Mouse (Mus musculus): ENCODE measurements at regions not wholly inside any gene's neighbourhood (a gene's known extent, or its start where the extent isn't known, plus 50 kb on each side); places are given as distances from the start of the nearest gene placed in this dataset.
"Not testable (repeated sequence)": the region's sequence is repeated elsewhere in the genome, so short reads cannot be mapped to it uniquely, and the experiment has no call there.

DNA sequence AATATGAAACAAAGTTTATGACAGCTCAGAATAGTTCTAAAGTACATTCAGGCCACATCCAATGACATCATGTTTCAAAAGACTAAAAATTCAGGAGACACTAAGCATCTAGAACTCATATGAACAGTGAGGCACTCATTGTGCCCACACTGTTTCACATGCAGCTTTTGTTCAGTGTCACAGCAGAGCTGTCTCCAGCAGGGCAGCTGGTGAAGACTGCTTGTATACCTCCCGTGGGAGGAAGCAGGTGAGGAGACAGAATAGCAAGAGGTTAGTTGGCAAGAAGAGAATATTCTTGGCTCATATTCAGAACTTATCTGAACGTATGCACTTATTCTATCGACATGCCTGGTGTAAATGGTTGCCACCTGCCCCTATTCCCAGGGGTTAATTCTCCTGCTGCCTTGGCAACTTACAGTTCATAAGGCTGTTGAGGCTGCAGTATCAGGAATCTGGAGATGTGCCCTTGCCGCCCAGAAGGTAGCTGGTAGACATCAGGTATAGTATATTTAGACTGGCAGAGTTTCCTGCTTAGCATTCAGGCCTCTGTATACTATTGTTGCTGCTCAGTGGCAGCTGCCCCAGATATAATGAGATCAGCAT lies 1109.0 kb downstream of the Lrfn5 start:
- peak; percentile 12 to 22 for DNase-seq

DNA sequence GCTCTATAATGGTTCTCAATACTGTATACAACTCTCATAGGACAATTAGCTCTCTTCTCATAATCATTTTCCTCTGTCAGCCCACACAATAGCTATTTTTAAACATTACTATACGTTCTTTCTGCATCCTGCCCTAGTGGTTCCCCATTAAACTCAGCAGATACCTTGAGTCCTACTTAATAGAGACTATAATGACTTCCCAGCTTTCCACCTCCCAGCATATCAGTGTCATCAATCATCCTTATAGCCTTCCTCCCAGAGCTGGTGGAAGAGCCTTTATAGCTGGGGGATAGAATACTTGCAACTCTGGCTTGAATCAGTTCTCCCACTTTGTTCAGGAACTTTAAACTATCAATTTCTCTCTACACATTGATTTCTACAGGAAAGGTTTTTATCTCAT lies 1141.7 kb downstream of the Lrfn5 start:
- no peak for DNase-seq

DNA sequence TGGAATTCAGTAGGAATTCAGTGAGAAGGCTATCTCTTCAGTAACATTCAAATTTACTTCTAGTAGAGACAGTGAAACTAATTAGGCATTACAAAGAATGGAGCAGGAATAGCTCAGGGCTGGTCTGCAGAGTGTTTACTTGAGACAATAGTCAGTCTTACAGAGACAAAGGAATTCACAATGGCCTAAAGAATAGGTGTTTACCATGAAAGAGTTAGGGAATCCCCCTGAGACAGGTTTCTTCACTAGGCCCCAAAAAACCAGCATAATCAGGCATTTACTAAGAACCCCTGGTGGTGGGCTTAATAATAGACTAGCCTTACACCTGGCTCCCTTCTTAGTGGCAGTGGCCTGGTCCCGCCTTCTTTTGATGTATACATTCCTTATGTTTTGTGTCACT lies 1184.2 kb downstream of the Lrfn5 start:
- DNase-seq = not testable (repeated sequence)
